ENCODE assay signal across 17 mouse cellular contexts in the genomic region with DNA sequence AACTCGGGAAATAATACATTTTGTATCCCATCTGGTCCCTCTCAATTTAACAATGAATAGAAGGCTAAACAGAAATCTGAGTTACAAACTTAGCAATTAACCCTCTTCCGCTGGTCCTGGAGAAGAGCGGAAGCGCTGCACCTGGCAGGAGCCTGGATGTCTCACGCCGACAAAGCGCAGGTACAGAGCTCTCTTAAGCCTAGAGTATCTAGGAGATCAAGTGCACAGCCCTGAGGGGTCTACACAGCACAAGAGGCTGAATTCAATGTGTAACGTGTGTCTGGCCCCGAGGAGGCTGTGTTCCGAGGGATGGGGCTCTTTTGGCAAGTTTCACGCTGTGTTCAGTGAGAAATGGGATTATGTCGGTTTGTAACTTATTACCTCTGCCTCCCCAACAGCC.
DNase-seq lines count a peak whose midpoint lies in the region; ATAC-seq lines count a peak whose summit lies in the region.
"Had no signal": no experiment of that assay in that cellular context is flagged by ENCODE, and none has a peak within 500 bp of the region (broad histone marks: within the 10 kb centered on the region; RNA-seq: fewer than 3 reads in every experiment).

No protein-coding gene starts in this region.

- H3K9me3 ChIP-seq in forebrain, embryonic 15.5 days = no peaks in the 10 kb centered on the region
- H3K9me3 ChIP-seq in forebrain, embryonic 10.5 days = no peaks in the 10 kb centered on the region
- no peaks in the 10 kb centered on the region for H3K9me3 ChIP-seq in hindbrain, embryonic 13.5 days
- no peaks in the 10 kb centered on the region for H3K9me3 ChIP-seq in hindbrain, embryonic 11.5 days (ENCODE audit: control insufficient read depth, low read length)
- H3K9me3 ChIP-seq: heart, embryonic 12.5 days had no signal

- H3K36me3 ChIP-seq in forebrain, embryonic 15.5 days = no peaks in the 10 kb centered on the region
- no peaks in the 10 kb centered on the region for H3K36me3 ChIP-seq in forebrain, embryonic 10.5 days (replicated peaks)
- no peaks in the 10 kb centered on the region for H3K36me3 ChIP-seq in hindbrain, embryonic 13.5 days
- no peaks in the 10 kb centered on the region for H3K36me3 ChIP-seq in hindbrain, embryonic 11.5 days (ENCODE audit: control insufficient read depth, insufficient read depth, low read length)
- H3K36me3 ChIP-seq: heart, embryonic 12.5 days had no signal

- no peak overlapping the region for H3K9ac ChIP-seq in forebrain, embryonic 15.5 days (replicated peaks)
- H3K9ac ChIP-seq in hindbrain, embryonic 13.5 days = no peak overlapping the region
- H3K9ac ChIP-seq in hindbrain, embryonic 11.5 days (ENCODE audit: low read depth, low read length) = no peak overlapping the region
- H3K9ac ChIP-seq: heart, embryonic 12.5 days had no signal

- no peaks in the 10 kb centered on the region for H3K27me3 ChIP-seq in forebrain, embryonic 15.5 days
- no peaks in the 10 kb centered on the region for H3K27me3 ChIP-seq in forebrain, embryonic 10.5 days (ENCODE audit: poor library complexity, severe bottlenecking)
- no peaks in the 10 kb centered on the region for H3K27me3 ChIP-seq in hindbrain, embryonic 13.5 days
- no peaks in the 10 kb centered on the region for H3K27me3 ChIP-seq in hindbrain, embryonic 11.5 days (ENCODE audit: control insufficient read depth, insufficient read depth, low read length)

- H3K4me1 ChIP-seq in forebrain, embryonic 15.5 days = peaks cover 9% of the 10 kb centered on the region; the same call in 1 of the 2 replicates
- peaks cover 10% of the 10 kb centered on the region for H3K4me1 ChIP-seq in forebrain, embryonic 10.5 days
- peaks cover 20% of the 10 kb centered on the region for H3K4me1 ChIP-seq in hindbrain, embryonic 13.5 days (replicated peaks)
- no peaks in the 10 kb centered on the region for H3K4me1 ChIP-seq in hindbrain, embryonic 11.5 days (replicated peaks; ENCODE audit: control insufficient read depth, insufficient read depth, low read length)

- H3K4me2 ChIP-seq in forebrain, embryonic 15.5 days (replicated peaks) = no peak overlapping the region
- H3K4me2 ChIP-seq in hindbrain, embryonic 13.5 days = no peak overlapping the region
- H3K4me2 ChIP-seq in hindbrain, embryonic 11.5 days (replicated peaks; ENCODE audit: low read depth, low read length) = no peak overlapping the region
- H3K4me2 ChIP-seq: heart, embryonic 12.5 days had no signal

- DNase-seq in forebrain, embryonic 10.5 days (ENCODE audit: extremely low spot score, low spot score) = no peak
- DNase-seq in hindbrain, embryonic 11.5 days (ENCODE audit: low spot score) = no peak
- peak; percentile 60 for DNase-seq in thymus, postnatal 0 days (ENCODE audit: low spot score)
- DNase-seq in thymus, adult 18-20 months = no peak
- DNase-seq: adrenal gland, postnatal 14 days; cerebellum, adult 2 months; cerebellum, postnatal 10 days; gastrocnemius, postnatal 14 days; heart, postnatal 10 days; kidney, adult 11 months; kidney, adult 9 months had no signal

- WGBS in forebrain, embryonic 15.5 days = 67% methylated on average over 12 of the region's 12 CpGs
- WGBS in forebrain, embryonic 10.5 days = 83% methylated on average over 12 of the region's 12 CpGs
- WGBS in hindbrain, embryonic 13.5 days = 80% methylated on average over 12 of the region's 12 CpGs
- 90% methylated on average over 12 of the region's 12 CpGs for WGBS in hindbrain, embryonic 11.5 days

- no peak for ATAC-seq in forebrain, embryonic 15.5 days (replicated peaks)
- ATAC-seq in hindbrain, embryonic 13.5 days (ENCODE audit: low FRiP score) = no peak
- ATAC-seq in hindbrain, embryonic 11.5 days (ENCODE audit: low FRiP score) = no peak
- ATAC-seq in activated CD4-positive, CD25-positive, alpha-beta regulatory T cell, adult 4 months = no peak
- ATAC-seq: forebrain, embryonic 14.5 days; hindbrain, postnatal 0 days had no signal

- peak overlapping the region; percentile 56; the same call in 1 of the 2 replicates for H3K27ac ChIP-seq in forebrain, embryonic 15.5 days (replicated peaks)
- no peak overlapping the region for H3K27ac ChIP-seq in forebrain, embryonic 10.5 days
- H3K27ac ChIP-seq in hindbrain, embryonic 13.5 days = peak overlapping the region; percentile 35; the same call in 1 of the 2 replicates
- no peak overlapping the region for H3K27ac ChIP-seq in hindbrain, embryonic 11.5 days (ENCODE audit: low read depth, low read length)
- H3K27ac ChIP-seq: hindbrain, postnatal 0 days had no signal

- H3K4me3 ChIP-seq in forebrain, embryonic 15.5 days = no peak overlapping the region
- no peak overlapping the region for H3K4me3 ChIP-seq in forebrain, embryonic 10.5 days
- H3K4me3 ChIP-seq in hindbrain, embryonic 13.5 days = no peak overlapping the region
- H3K4me3 ChIP-seq in hindbrain, embryonic 11.5 days (ENCODE audit: low read depth, low read length) = no peak overlapping the region
- H3K4me3 ChIP-seq: heart, embryonic 12.5 days had no signal

Comparison
In these comparisons a context has a peak if more than half of its experiments do, and no peak if none do; other contexts are left out.
1. H3K27ac ChIP-seq: peak in forebrain, embryonic 15.5 days (single experiment) and hindbrain, embryonic 13.5 days (single experiment); none in forebrain, embryonic 10.5 days (single experiment) and hindbrain, embryonic 11.5 days (single experiment).